Mouse (Mus musculus) frontal cortex, adult (tissue): ENCODE data around the gene Slc43a1.
"Not testable (repeated sequence)": the region's sequence is repeated elsewhere in the genome, so short reads cannot be mapped to it uniquely, and the experiment has no call there.

Experiments used
- ATAC-seq: cut with Nextera tagmentation; 2 replicates; pipeline ENCODE4 v1.9.2; 2017; ENCODE audit warnings: mild to moderate bottlenecking, moderate library complexity, mixed read lengths; ENCODE audit not compliant: low TSS enrichment

The Slc43a1 gene

GRCm38 (mm10) chr2:84838593-84838949, at the start of gene Slc43a1:
Gene Slc43a1 (plus strand): TSS chr2:84838850.
- ATAC-seq = no peak

GRCm38 (mm10) chr2:84790418-84790817, 48.2 kb upstream of the Slc43a1 start:
- ATAC-seq = no peak

GRCm38 (mm10) chr2:84792516-84792915, 46.1 kb upstream of the Slc43a1 start:
- no peak for ATAC-seq

- ATAC-seq = no peak
Observed at GRCm38 (mm10) chr2:84793154-84793553, 45.5 kb upstream of the Slc43a1 start.

- no peak for ATAC-seq
Observed at GRCm38 (mm10) chr2:84793871-84794270, 44.8 kb upstream of the Slc43a1 start.

- peak; percentile 84 for ATAC-seq
Observed at GRCm38 (mm10) chr2:84797833-84798492, 40.7 kb upstream of the Slc43a1 start.

- ATAC-seq = peak; percentile 84
Observed at GRCm38 (mm10) chr2:84798493-84798921, 40.1 kb upstream of the Slc43a1 start, which contains the start of gene Ube2l6. Gene Ube2l6 (plus strand): TSS chr2:84798828.

GRCm38 (mm10) chr2:84799041-84799561, 39.5 kb upstream of the Slc43a1 start:
- peak; percentile 82 for ATAC-seq

GRCm38 (mm10) chr2:84800304-84800703, 38.3 kb upstream of the Slc43a1 start:
- no peak for ATAC-seq

GRCm38 (mm10) chr2:84801223-84801622, 37.4 kb upstream of the Slc43a1 start:
- not testable (repeated sequence) for ATAC-seq

- ATAC-seq = no peak
Observed at GRCm38 (mm10) chr2:84803963-84804362, 34.7 kb upstream of the Slc43a1 start.

- no peak for ATAC-seq
Observed at GRCm38 (mm10) chr2:84806546-84806945, 32.1 kb upstream of the Slc43a1 start.

GRCm38 (mm10) chr2:84809330-84809729, 29.3 kb upstream of the Slc43a1 start:
- ATAC-seq = no peak

GRCm38 (mm10) chr2:84810526-84810885, 28.1 kb upstream of the Slc43a1 start:
- 0 out of 2 replicates have a peak, but pooled peaks have one; percentile 2 for ATAC-seq

- ATAC-seq = peak; percentile 94
Observed at GRCm38 (mm10) chr2:84810886-84811577, 27.6 kb upstream of the Slc43a1 start.

GRCm38 (mm10) chr2:84811880-84812279, 26.8 kb upstream of the Slc43a1 start:
- no peak for ATAC-seq

- no peak for ATAC-seq
Observed at GRCm38 (mm10) chr2:84812676-84813075, 26.0 kb upstream of the Slc43a1 start.

GRCm38 (mm10) chr2:84819861-84820260, 18.8 kb upstream of the Slc43a1 start:
- ATAC-seq = peak; percentile 92

GRCm38 (mm10) chr2:84822552-84822951, 16.1 kb upstream of the Slc43a1 start, which contains the start of gene Smtnl1:
Gene Smtnl1 (minus strand): TSS chr2:84822652.
- no peak for ATAC-seq

GRCm38 (mm10) chr2:84823237-84823636, 15.4 kb upstream of the Slc43a1 start:
- no peak for ATAC-seq

GRCm38 (mm10) chr2:84826488-84827282, 12.0 kb upstream of the Slc43a1 start, which contains the start of gene Timm10:
Gene Timm10 (plus strand): TSS chr2:84826997.
- peak; percentile 97 for ATAC-seq

- no peak for ATAC-seq
Observed at GRCm38 (mm10) chr2:84827283-84827920, 11.2 kb upstream of the Slc43a1 start.
